Mouse (Mus musculus): ENCODE data around the gene Nat8f1.

- TF ChIP-seq POLR2A (IDR thresholded peaks at IDR 0.05; ENCODE audit: low read depth, low read length), result no peak
- TF ChIP-seq NRF1 (IDR thresholded peaks at IDR 0.05; ENCODE audit: low read depth, low read length), result no peak
- TF ChIP-seq HCFC1 (IDR thresholded peaks at IDR 0.05; ENCODE audit: low read depth, low read length), result no peak
- TF ChIP-seq CTCF (conservative IDR thresholded peaks at IDR 0.05 in 1 of 2, IDR thresholded peaks at IDR 0.05 in 1 of 2; ENCODE audit: low read depth in 2 of 2, low read length in 2 of 2), result no peak
- TF ChIP-seq RAD21 (IDR thresholded peaks at IDR 0.05; ENCODE audit: low read depth, low read length), result no peak
- no peak for TF ChIP-seq KAT2A (IDR thresholded peaks at IDR 0.05; ENCODE audit: insufficient replicate concordance, low read length)
- no peak for TF ChIP-seq POLR2AphosphoS2 (IDR thresholded peaks at IDR 0.05; ENCODE audit: low read depth, low read length)
- no peak for TF ChIP-seq MAZ (IDR thresholded peaks at IDR 0.05; ENCODE audit: low read depth, low read length)
- TF ChIP-seq JUND (conservative IDR thresholded peaks at IDR 0.05; ENCODE audit: low read depth, low read length), result no peak
- no peak for TF ChIP-seq ZNF384 (IDR thresholded peaks at IDR 0.05; ENCODE audit: low read depth, low read length)
- no peak for TF ChIP-seq EP300 (IDR thresholded peaks at IDR 0.05; ENCODE audit: low read length)
- no peak for TF ChIP-seq E2F4 (IDR thresholded peaks at IDR 0.05; ENCODE audit: insufficient replicate concordance, low read depth, low read length)
- no peak for TF ChIP-seq SMC3 (IDR thresholded peaks at IDR 0.05; ENCODE audit: low read depth, low read length)
- no peak for TF ChIP-seq CHD1 (IDR thresholded peaks at IDR 0.05; ENCODE audit: low read depth, low read length)
Measured at GRCm38 (mm10) chr6:85902303-85902702, 13.2 kb downstream of the Nat8f1 start.
